Mouse (Mus musculus) left cerebral cortex, postnatal 36 days (tissue): ENCODE data around the gene Carm1. TPM values are rescaled to one million over a fixed set of nuclear protein-coding genes. Genes with fewer than 3 reads are reported as not detected.
"Not testable (repeated sequence)": the region's sequence is repeated elsewhere in the genome, so short reads cannot be mapped to it uniquely, and the experiment has no call there.

Source experiments
- DNase-seq, 2 experiments: peaks; one replicate each; pipeline ENCODE4 v3.0.0; 2021 to 2022; ENCODE audit warnings: low spot score in 2 of 2, mixed read lengths in 1 of 2
- intact Hi-C: fragments of 180-260 bp; cut with DNase I; formaldehyde crosslinking; loops from one replicate; pipeline ENCODE4 v1.15.1; 2025
- total RNA-seq, 2 experiments: library from RNA; stranded (reverse); gene quantifications; 2 replicates each; pipeline ENCODE4 v1.2.3; 2021

Gene Carm1
- total RNA-seq, 2 experiments from 2014 or later = 70.8 to 76.7 TPM

DNA sequence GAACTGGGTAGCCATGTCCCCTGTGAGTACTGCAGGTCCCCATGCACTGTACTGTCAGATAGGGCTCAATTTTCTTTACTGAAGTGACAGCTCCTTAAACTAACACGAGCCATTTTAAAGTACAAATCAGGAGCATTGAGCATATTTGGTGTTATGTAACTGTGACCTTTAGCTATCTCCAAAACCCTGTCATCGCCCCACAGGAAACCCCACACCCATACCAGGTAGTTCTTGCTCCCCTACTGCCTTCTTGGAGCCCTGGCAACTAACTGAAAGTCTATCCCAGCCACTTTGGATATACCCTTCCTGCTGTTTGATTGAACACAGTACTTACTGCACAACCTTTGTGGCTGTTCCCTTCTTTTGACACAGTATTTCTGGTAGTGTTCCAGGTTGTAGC is 20.4 kb downstream of the Carm1 start:
- no peak for DNase-seq
- intact Hi-C loops = no loop called here

DNA sequence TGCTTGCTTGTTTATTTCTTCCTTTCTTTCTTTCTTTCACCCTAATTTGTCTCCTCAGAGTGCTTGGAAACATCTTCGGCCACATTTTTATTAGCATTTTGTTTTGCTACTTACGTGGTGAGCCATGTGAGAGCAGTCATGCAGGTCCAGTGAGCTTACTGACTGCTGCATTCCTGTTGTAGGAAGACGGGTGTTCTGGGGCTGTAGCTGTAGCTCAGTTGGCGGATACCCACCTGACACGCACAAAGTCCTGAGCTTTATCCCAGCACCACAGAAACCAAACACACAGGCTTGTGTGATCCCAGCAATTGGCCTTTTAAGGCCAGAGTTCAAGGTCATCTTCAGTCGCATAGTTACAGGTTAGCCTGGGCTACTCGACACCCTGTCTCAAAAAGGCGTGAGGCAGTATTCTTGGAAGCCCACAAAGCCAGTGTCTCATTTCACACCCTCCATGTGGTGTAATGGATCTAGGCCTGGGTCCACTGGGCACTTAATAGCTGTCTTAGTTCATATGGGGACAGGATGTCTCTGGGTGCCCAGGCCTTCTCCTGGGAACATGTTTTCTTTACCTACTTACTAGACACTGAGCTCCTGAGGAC is 22.1 kb downstream of the Carm1 start:
- intact Hi-C loops = no loop called here
- DNase-seq = no peak

DNA sequence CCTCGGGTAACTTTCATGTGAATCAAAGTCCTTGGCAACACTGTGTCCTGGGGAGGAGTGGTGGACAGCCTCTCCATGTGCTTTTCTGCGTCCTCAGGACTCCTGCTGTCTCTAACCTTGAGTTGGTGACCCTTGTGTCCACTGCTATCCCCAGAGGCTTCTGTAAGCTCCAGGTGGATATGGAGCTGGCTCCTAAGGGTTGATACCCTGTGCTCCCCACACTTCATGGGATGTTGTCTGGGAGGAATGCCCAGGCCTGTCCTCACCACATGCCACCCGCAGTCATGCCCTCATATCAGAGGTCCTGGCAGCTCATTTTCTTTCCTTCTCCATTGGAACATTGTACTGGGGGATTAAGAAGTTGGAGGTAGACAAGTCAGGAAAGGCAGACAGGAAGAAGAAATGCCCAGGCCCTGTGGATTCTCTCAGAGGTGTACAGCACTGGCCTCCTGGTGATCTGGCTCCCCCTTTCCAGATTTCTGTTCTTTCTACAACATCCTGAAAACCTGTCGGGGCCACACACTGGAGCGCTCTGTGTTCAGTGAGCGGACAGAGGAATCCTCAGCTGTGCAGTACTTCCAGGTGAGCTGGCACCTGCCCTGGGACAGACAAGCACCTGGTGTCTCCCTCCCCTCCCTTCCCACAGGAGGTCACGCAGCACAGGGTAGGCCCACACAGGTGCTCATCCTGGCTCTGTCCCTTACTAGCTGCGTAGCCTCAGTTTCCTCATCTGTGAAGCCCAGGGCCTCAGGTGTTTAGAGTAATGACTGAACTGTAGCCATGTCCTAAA is 27.5 kb downstream of the Carm1 start:
- DNase-seq = no peak
- intact Hi-C loops = no loop called here

DNA sequence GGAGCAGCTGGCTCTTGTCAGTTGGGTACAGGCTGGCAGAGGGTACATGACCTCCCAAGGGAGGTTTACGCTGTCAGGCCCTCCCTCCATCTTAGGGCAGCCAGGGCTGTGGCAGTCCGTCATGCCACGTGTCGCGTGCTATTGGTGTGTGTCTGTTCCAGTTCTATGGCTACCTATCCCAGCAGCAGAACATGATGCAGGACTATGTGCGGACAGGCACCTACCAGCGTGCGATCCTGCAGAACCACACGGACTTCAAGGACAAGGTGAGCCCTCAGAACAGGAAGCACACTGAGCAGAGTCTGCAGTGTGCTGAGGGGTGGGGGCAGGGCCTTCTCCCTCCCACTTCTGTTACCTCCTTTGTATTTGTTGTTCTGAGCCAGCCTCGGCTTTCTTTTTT is 28.6 kb downstream of the Carm1 start:
- intact Hi-C loops = no loop called here
- no peak for DNase-seq

DNA sequence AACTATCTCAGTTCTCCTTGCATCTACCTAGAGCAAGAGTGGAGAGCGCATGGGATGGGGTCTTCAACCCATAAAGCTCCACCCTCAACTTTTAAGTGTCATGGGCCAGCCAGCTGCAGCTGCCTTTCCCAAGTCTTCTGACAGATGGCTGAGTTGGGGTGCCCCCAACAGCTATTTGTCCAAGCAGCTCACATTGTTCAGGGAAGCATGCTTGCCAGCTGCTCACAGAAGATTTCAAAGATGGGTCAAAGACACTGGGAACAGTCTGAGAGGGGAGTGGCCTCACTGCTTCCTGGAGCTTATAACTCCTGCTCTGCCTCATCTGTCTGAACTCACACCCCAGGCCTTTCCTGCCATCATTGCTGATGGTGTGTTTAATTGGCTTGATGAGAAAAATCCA is 29.6 kb downstream of the Carm1 start:
- DNase-seq = no peak
- intact Hi-C loops = no loop called here

DNA sequence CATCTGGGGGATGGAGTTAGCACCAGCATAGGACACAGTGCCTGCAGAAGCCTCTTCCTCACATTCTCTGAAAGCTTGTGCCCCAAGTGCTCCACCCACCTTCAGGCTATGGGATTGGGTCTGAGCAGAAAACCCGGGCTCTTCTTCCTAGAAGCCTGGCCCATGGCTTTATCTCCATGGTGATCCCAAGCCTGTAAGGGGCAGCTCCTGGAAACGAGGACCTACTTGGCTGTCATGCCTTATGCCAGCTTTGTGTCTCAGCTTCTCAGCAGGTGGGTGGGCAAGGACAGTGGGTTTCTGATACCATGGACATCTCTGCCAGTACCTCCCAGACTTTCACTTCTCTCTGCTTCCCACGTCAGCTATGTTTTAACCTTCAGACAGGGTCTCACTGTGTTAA is 31.5 kb downstream of the Carm1 start:
- DNase-seq = no peak
- intact Hi-C loops = no loop called here

DNA sequence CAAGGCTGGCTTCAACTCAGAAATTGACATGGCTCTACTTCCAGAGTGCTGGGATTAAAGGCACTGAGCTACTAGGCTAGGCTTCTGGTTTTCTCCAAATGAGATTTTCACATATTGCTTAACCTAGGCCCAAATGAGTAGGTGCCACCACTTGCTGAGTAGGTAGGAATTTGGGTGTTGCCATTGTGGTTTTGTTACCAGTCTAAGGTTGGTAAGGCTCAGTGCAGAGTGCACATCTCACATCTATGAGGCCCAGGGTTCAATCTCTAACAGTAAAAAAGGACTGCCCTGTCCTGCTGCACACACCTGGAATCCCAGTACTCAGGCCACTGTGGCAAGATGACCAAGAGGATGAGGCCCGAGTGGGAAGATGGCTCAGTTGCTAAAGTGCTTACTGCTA is 38.7 kb downstream of the Carm1 start:
- intact Hi-C loops = no loop called here
- DNase-seq = no peak

DNA sequence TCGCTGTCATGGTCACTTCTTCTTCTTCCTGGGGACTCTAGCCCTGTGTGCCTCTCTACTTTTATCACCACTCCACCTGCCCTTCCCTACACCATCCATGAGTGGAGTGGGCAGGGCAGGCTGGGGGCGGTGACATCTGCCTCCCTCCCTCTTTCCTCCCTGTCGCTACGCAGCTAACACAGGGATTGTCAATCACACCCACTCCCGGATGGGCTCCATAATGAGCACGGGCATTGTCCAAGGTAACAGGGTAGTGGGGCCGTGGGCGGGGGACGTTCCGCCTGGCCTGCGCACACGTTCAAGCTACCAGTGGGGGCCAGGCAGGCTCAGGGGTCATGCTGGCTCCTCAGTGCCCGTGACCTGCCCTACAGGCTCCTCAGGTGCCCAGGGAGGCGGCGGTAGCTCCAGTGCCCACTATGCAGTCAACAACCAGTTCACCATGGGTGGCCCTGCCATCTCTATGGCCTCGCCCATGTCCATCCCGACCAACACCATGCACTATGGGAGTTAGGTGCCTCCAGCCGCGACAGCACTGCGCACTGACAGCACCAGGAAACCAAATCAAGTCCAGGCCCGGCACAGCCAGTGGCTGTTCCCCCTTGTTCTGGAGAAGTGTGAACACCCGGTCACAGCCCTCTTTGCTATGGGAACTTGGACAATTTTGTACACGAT is 41.1 kb downstream of the Carm1 start:
- intact Hi-C loops = no loop called here
- DNase-seq = no peak

DNA sequence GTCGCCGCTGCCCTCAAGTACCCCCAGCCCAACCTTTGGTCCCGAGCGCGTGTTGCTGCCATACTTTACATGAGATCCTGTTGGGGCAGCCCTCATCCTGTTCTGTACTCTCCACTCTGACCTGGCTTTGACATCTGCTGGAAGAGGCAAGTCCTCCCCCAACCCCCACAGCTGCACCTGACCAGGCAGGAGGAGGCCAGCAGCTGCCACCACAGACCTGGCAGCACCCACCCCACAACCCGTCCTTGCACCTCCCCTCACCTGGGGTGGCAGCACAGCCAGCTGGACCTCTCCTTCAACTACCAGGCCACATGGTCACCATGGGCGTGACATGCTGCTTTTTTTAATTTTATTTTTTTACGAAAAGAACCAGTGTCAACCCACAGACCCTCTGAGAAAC is 41.7 kb downstream of the Carm1 start:
- no peak for DNase-seq

DNA sequence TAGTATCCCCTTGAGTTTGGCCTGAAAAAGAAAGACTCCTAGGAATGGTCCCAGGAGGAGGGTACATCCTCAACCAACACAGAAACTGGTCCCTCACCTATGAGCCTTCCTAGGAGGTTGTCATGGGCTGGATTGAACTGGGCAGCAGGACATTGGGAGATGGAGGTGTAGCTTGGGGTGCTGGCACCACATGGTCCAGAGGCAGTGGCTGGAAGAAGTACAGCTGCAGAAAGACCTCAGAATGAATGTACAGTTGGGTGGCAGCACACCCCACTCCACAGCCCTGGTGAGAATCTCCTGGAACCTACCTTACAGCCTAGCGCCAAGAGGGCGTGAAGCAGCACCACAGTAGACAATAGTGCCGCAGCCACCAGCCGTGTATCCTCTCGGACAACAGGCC is 42.8 kb downstream of the Carm1 start:
- DNase-seq = no peak

More for the DNA sequence above, 41.7 kb downstream of the Carm1 start:
- intact Hi-C loops = no loop called here

DNA sequence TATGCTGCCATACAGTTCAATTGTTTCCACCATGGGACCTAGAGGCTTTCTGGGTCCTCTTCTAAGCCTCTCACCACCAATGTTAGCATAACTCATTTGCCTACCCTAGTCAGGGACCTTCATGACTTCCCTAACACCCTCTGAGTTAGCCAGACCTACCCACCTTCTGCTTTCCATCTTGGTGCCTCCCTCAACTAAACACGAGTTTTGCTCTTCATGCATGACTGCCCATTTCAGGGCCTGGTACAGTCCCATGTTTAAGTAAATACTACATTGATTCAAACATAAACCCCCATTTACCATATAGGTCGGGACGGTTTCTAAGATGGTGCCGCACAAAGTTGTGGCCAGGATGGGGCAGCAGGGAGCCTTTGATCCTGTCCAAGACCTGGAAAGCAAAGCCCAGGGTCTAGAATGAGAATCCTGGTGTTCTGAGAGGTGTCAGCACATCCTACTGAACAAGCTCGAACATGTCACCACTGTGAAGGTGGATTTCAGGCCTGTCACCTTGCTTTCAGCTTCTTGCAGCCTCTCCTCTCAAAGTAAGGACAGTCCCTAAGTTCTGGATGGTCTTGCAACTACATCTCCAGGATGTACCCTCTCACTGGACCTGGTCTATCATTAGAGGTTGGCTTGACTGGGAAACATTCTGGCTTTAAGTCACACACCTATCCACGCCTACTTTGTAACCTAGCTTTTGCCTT is 44.6 kb downstream of the Carm1 start:
- DNase-seq = no peak
- intact Hi-C loops = no loop called here

More for the DNA sequence above, 42.8 kb downstream of the Carm1 start:
- intact Hi-C loops = no loop called here

DNA sequence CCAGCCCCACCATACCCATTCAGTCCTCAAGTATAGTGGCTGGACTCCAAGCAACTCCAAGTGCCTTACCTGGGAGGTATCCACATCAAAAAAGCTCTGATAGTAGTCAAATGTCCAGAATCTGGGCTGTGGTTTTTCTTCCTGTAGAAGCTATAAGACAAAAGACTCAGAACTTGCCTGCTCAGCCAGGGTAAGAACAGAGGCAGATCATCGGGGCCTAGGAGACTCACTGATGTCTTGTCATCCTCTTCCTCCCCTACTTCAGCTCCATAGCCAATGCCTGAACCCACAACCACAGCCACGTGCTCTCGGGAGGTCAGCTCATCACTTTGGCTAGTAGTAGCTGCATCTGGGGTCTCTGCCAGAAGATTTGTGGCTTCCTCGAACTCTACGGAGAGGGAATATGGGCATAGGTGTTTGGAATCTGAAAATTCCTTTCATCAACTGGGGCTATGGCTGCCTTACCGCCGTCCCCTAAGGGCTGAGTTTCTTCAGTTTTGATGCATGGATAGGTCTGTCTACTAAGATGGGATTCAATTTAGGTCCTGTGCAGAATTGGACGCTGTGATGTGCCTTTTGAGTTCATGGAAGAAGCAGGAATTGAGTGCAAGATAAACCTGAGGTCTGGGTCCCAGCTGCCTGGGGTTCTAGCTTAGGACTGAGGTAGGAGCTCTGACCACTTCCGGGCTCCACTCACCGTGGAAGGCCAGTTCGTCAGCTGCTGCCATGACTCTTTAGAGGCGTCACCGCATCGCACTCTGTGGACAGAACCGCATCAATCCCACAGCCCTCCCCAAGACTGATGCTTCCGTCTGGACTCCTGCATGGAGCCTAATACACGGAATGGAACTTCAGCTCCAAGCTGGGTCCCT is 45.4 kb downstream of the Carm1 start:
- DNase-seq = no peak
- intact Hi-C loops = loop anchor here (1.0 kb wide), 1 partner anchor 46 kb away; the partner anchor contains the start of gene Carm1

DNA sequence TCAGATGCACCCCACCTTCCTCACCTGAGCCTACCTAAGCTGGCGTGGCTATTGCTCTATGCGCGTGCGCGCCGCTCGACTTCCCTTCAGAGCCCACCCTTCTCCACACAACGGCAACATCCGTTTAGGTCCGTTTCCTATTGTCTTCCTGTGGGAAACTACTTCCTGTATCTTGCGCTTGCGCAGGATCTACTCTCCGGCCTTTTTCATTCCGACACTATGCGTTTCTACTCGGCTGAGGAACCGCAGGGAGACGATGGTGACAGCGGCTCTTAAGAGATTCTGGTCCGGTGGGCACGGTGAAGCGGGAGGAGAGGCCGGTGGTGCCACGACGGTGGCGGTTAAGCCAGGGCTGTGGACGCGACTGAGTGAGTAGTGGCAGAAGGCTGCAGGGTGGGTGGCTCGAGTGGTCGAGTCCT is 46.0 kb downstream of the Carm1 start, which contains the start of the genes Timm29 and Yipf2:
Timm29 (plus strand) TSS at position 20 of the 419 bp plus-strand sequence.
Yipf2 (minus strand) TSS at position 126 of the 419 bp plus-strand sequence.
- intact Hi-C loops = loop anchor here (1.0 kb wide), 1 partner anchor 46 kb away; the partner anchor contains the start of gene Carm1
- peak; percentile 91 to 93 for DNase-seq

DNA sequence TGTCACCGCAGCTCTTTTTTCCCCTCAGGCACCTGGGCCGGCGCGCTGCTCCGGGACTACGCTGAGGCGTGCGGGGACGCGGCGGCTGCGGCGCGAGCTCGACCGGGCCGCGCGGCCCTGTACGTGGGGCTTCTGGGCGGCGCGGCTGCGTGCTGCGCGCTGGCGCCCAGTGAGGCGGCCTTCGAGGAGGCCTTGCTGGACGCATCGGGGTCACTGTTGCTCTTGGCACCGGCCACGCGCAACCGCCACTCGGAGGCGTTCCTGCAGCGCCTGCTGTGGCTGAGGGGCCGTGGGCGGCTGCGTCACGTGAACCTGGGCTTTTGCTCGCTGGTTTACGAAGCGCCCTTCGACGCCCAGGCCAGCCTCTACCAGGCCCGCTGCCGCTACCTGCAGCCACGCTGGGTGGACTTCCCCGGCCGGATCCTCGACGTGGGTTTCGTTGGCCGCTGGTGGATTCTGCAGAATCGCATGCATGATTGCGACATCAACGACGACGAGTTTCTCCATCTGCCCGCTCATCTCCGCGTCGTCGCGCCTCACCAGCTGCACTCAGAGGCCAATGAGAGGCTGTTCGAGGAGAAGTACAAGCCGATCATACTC is 46.5 kb downstream of the Carm1 start:
- intact Hi-C loops = no loop called here
- DNase-seq = peak; percentile 76 to 78

DNA sequence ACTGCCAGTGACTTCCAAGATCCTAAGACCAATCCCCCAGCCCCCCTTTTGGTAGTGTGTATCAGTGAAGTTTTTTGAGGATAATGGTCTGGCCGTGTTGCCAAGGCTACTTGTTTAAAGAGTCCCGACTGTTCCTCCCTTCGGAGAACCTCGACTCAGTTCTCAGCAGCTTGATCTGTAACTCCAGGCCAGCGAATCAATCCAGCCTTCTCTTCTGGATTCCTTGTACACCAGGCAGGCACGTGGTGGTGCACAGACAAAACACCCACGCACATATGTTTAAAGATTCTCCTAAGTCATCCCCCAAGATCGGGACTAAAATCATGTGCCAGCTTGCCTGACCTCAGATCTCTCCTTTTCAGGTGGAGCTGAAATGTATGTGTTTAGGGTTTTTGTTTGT is 47.7 kb downstream of the Carm1 start:
- DNase-seq = not testable (repeated sequence)

DNA sequence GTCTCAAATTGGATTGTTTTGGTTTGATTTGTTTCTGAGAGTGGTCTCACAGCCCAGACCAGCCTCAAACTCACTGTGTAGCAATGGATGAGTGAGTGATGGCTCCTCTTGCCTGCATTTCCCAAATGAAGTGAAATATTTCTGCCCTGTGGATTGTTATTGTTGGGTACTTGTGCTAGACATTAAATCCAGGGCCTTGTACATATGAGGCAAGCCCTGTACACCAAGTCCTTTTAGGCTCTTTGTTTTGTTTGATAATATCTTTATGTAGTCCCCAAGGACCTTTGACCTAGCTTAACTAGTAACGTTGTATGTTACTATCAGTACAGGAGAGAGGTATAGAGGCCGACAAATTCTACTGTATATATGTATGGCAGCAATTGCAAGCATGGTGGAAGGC is 48.1 kb downstream of the Carm1 start:
- no peak for DNase-seq
- intact Hi-C loops = no loop called here

More for the DNA sequence above, 47.7 kb downstream of the Carm1 start:
- intact Hi-C loops = not testable (repeated sequence)

DNA sequence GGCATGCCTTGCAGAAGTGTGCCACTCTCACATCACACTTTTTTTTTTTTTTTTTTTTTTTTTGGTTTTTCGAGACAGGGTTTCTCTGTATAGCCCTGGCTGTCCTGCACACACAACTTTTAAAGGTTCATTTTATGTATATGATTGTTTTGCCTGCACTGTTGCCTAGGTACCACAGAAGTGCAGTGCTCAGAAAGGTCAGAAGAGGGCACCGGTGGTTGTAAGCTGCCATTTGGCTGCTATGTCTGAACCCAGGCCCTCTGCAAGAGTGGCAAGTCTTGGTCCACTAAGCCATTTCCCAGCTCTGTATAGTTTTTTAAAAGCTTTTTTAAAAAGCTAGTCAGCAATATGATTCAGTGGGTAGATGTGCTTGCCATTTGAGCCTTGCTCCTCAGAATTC is 51.5 kb downstream of the Carm1 start:
- intact Hi-C loops = no loop called here
- no peak for DNase-seq

DNA sequence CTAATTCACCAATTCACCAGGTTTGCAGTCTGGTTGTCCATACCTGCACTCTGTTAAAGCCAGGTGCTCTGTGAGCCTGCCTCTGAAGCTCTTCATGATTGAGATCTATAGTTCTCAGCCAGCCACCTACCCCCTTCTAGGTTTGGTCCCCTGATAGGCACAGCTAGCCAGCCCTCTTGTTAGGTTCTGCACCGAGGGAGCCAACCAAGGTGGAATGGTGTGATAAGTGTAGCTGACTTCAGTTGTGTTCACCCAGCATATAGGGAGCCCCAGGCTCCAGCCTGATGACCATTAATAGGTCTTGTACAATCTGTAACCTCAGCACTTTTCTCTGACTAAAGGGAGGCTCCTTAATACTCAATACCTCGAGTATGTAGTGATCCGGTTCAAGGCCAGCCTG is 53.5 kb downstream of the Carm1 start:
- DNase-seq = no peak
- intact Hi-C loops = loop anchor here (5.0 kb wide), 1 partner anchor 272 kb away; no protein-coding TSS in a partner anchor
